Mouse (Mus musculus): ENCODE data around the gene Lrrc7.
"Not testable (repeated sequence)": the region's sequence is repeated elsewhere in the genome, so short reads cannot be mapped to it uniquely, and the experiment has no call there.

Lrrc7 gene

GRCm38 (mm10) chr3:158165004-158165403, 397.0 kb downstream of the Lrrc7 start:
- no peak for DNase-seq (ENCODE audit: low spot score)

GRCm38 (mm10) chr3:158164452-158164851, 397.6 kb downstream of the Lrrc7 start:
- DNase-seq (ENCODE audit: low spot score) = no peak

GRCm38 (mm10) chr3:158163127-158163526, 398.9 kb downstream of the Lrrc7 start:
- no peak for DNase-seq (ENCODE audit: low spot score)

- DNase-seq (ENCODE audit: low spot score) = no peak
Observed at GRCm38 (mm10) chr3:158161924-158162490, 400.0 kb downstream of the Lrrc7 start.

- DNase-seq (ENCODE audit: low spot score) = no peak
Observed at GRCm38 (mm10) chr3:158155515-158156286, 406.3 kb downstream of the Lrrc7 start.

- DNase-seq (ENCODE audit: low spot score) = no peak
Observed at GRCm38 (mm10) chr3:158154134-158154533, 407.9 kb downstream of the Lrrc7 start.

GRCm38 (mm10) chr3:158148998-158149397, 413.0 kb downstream of the Lrrc7 start:
- no peak for DNase-seq (ENCODE audit: low spot score)

- DNase-seq (ENCODE audit: low spot score) = no peak
Observed at GRCm38 (mm10) chr3:158140629-158141028, 421.4 kb downstream of the Lrrc7 start.

GRCm38 (mm10) chr3:158137796-158138195, 424.2 kb downstream of the Lrrc7 start:
- no peak for DNase-seq (ENCODE audit: low spot score)

- no peak for DNase-seq (ENCODE audit: low spot score)
Observed at GRCm38 (mm10) chr3:158131672-158132071, 430.3 kb downstream of the Lrrc7 start.

GRCm38 (mm10) chr3:158131233-158131632, 430.8 kb downstream of the Lrrc7 start:
- no peak for DNase-seq (ENCODE audit: low spot score)

- no peak for DNase-seq (ENCODE audit: low spot score)
Observed at GRCm38 (mm10) chr3:158122899-158123298, 439.1 kb downstream of the Lrrc7 start.

GRCm38 (mm10) chr3:158105260-158105659, 456.8 kb downstream of the Lrrc7 start:
- DNase-seq (ENCODE audit: low spot score) = no peak

- DNase-seq (ENCODE audit: low spot score) = no peak
Observed at GRCm38 (mm10) chr3:158103467-158103866, 458.6 kb downstream of the Lrrc7 start.

- not testable (repeated sequence) for DNase-seq (ENCODE audit: low spot score)
Observed at GRCm38 (mm10) chr3:158102530-158102929, 459.5 kb downstream of the Lrrc7 start.

GRCm38 (mm10) chr3:158102043-158102442, 460.0 kb downstream of the Lrrc7 start:
- not testable (repeated sequence) for DNase-seq (ENCODE audit: low spot score)

GRCm38 (mm10) chr3:158093919-158094318, 468.1 kb downstream of the Lrrc7 start:
- DNase-seq (ENCODE audit: low spot score) = no peak

GRCm38 (mm10) chr3:158091601-158092000, 470.4 kb downstream of the Lrrc7 start:
- no peak for DNase-seq (ENCODE audit: low spot score)

- DNase-seq (ENCODE audit: low spot score) = no peak
Observed at GRCm38 (mm10) chr3:158077828-158078227, 484.2 kb downstream of the Lrrc7 start.

GRCm38 (mm10) chr3:158077380-158077772, 484.6 kb downstream of the Lrrc7 start:
- no peak for DNase-seq (ENCODE audit: low spot score)

GRCm38 (mm10) chr3:158076685-158077379, 485.2 kb downstream of the Lrrc7 start:
- no peak for DNase-seq (ENCODE audit: low spot score)

- no peak for DNase-seq (ENCODE audit: low spot score)
Observed at GRCm38 (mm10) chr3:158075004-158075403, 487.0 kb downstream of the Lrrc7 start.
